Mouse (Mus musculus) liver, postnatal 0 days (tissue): Measurements from ENCODE around the gene Grid2.

Experiments
- CTCF ChIP-seq: sonication (generic); IDR thresholded peaks from 2 replicates; pipeline ENCODE4 v1.5.1; 2016; ENCODE audit warnings: antibody characterized with exemption, low read depth
- EP300 ChIP-seq: IDR thresholded peaks from 2 replicates; pipeline ENCODE4 v1.6.1; 2016; ENCODE audit warnings: antibody characterized with exemption, low read depth, mild to moderate bottlenecking

DNA sequence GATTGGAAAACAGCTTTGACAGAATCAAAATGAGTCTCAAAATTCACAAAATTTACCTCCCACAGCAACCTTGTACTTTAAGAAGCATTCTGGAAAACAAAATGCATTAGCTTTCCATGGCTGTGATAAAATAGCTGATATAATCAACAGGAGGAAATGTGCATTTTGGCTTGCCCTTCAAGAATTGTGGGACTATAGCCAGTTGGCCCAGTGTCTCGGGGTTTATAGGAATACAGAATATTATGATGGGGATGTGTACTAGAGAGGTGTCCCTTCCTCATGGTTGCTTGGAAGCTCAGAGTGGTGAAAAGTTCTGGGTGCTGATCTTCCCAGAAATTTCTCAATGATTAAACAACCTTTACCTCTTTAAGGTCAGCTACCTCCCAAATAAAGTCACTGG is 995.4 kb downstream of the Grid2 start:
- TF ChIP-seq CTCF (no peak), EP300 (no peak)
